Mouse (Mus musculus): ENCODE data around the gene Gprin1. TPM values are rescaled to one million over a fixed set of nuclear protein-coding genes. Genes with fewer than 3 reads are reported as not detected.

The Gprin1 gene
- polyA plus RNA-seq, 1 experiment from 2014 or later = 0.02 TPM

GRCm38 (mm10) chr13:54749061-54749863 is 412 bp downstream of the Gprin1 start:
- no peak for DNase-seq
- H3K4me1 ChIP-seq (replicated peaks) = peaks cover 9% of the 10 kb centered on the region
- H3K9ac ChIP-seq = no peak overlapping the region
- 3% methylated on average over 72 of the region's 100 CpGs for WGBS (ENCODE audit: insufficient replicate concordance)
- ATAC-seq (ENCODE audit: low read depth) = peak; percentile 31
- no peaks in the 10 kb centered on the region for H3K36me3 ChIP-seq
- H3K9me3 ChIP-seq (replicated peaks) = no peaks in the 10 kb centered on the region
- no peak overlapping the region for H3K27ac ChIP-seq
- peaks cover 76% of the 10 kb centered on the region for H3K27me3 ChIP-seq
- H3K4me2 ChIP-seq = peak overlapping the region; percentile 67
- H3K4me3 ChIP-seq (replicated peaks) = peak overlapping the region; percentile 56

DNA sequence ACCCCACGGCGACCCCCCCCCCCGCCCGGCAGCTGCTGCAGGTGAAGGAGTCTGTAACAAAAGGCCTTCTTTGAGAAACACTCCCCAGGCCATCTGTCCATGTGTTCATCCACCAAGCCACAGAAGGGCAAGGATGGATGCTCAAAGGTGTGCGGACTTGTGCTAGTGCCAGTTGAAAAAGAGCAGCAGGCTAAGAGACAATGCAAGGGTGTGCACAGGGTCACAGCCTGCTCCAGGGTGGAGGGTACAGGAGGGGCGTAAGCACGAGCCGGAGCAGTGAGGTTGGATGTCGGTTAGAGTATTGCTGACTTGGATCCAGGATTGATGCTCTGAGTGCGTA is 983 bp downstream of the Gprin1 start:
- H3K27me3 ChIP-seq = peaks cover 72% of the 10 kb centered on the region
- WGBS (ENCODE audit: insufficient replicate concordance) = 53% methylated on average over 10 of the region's 10 CpGs
- no peaks in the 10 kb centered on the region for H3K36me3 ChIP-seq
- H3K9ac ChIP-seq = no peak overlapping the region
- H3K4me1 ChIP-seq (replicated peaks) = peaks cover 9% of the 10 kb centered on the region
- H3K4me3 ChIP-seq (replicated peaks) = no peak overlapping the region
- no peaks in the 10 kb centered on the region for H3K9me3 ChIP-seq (replicated peaks)
- ATAC-seq (ENCODE audit: low read depth) = no peak
- H3K27ac ChIP-seq = no peak overlapping the region
- H3K4me2 ChIP-seq = 0 out of 2 replicates have a peak overlapping the region, but pooled peaks have one; percentile 67
- DNase-seq = no peak

DNA sequence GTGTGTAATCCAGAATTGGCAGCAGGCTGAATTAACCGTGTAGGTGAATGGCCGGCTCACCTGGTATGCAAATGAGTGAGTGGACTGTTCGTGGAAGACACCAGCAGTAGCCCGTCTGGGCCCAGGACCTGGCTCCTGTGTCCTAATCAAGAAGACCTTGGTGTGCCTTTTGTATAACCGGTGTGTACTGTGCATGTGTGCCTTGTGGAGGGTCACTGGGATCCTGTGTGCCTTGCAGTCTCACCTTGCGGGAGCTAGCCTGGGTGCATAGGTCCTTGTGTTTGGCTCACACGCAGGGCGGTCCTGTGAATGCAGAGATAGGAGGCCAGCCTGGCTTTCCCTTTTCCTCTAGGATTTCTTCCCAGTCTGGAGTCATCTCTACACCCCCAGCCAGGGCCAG is 1.5 kb downstream of the Gprin1 start:
- WGBS (ENCODE audit: insufficient replicate concordance) = 74% methylated on average over 8 of the region's 8 CpGs
- ATAC-seq (ENCODE audit: low read depth) = no peak
- DNase-seq = no peak
- Histone ChIP-seq H3K36me3 (no peaks in the 10 kb centered on the region), H3K4me1 (replicated peaks) (peaks cover 9% of the 10 kb centered on the region), H3K27ac (no peak overlapping the region), H3K9me3 (replicated peaks) (no peaks in the 10 kb centered on the region), H3K27me3 (peaks cover 67% of the 10 kb centered on the region), H3K4me2 (no peak overlapping the region), H3K4me3 (replicated peaks) (no peak overlapping the region), H3K9ac (no peak overlapping the region)

DNA sequence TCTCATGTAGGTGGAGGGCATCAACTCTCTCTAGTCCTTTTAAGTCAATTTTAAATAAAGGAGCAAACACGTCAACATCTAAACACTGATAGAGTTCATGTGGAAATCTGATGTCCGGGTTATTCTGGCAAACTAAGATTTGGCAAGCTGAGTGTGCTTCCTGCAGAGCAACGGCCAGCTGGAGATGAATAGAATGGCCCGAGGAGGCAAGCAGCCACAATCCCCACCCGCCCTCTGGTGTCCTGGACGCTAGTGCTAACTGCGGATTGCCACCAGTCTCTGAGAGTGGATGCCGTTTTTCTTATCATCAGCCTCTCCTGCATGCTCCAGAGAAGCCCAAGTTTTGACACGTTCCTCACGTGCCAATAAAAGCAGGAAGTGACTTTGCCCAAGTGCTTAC is 2.8 kb downstream of the Gprin1 start:
- peaks cover 9% of the 10 kb centered on the region for H3K4me1 ChIP-seq (replicated peaks)
- no peaks in the 10 kb centered on the region for H3K9me3 ChIP-seq (replicated peaks)
- no peak for ATAC-seq (ENCODE audit: low read depth)
- WGBS (ENCODE audit: insufficient replicate concordance) = 33% methylated on average over 10 of the region's 10 CpGs
- no peak overlapping the region for H3K27ac ChIP-seq
- H3K4me3 ChIP-seq (replicated peaks) = no peak overlapping the region
- no peak overlapping the region for H3K9ac ChIP-seq
- H3K27me3 ChIP-seq = peaks cover 57% of the 10 kb centered on the region
- no peak for DNase-seq
- H3K4me2 ChIP-seq = no peak overlapping the region
- no peaks in the 10 kb centered on the region for H3K36me3 ChIP-seq

- DNase-seq (no peak), ATAC-seq (ENCODE audit: low read depth) (no peak)
- peaks cover 52% of the 10 kb centered on the region for H3K27me3 ChIP-seq
- H3K36me3 ChIP-seq = no peaks in the 10 kb centered on the region
- H3K4me2 ChIP-seq = no peak overlapping the region
- 34% methylated on average over 6 of the region's 6 CpGs for WGBS (ENCODE audit: insufficient replicate concordance)
- H3K9ac ChIP-seq = no peak overlapping the region
- no peaks in the 10 kb centered on the region for H3K9me3 ChIP-seq (replicated peaks)
- H3K4me3 ChIP-seq (replicated peaks) = no peak overlapping the region
- H3K4me1 ChIP-seq (replicated peaks) = peaks cover 9% of the 10 kb centered on the region
- H3K27ac ChIP-seq = no peak overlapping the region
Measured at GRCm38 (mm10) chr13:54746110-54746509, 3.6 kb downstream of the Gprin1 start.

GRCm38 (mm10) chr13:54738213-54738601 is 11.5 kb downstream of the Gprin1 start:
- H3K36me3 ChIP-seq = no peaks in the 10 kb centered on the region
- H3K9me3 ChIP-seq (replicated peaks) = no peaks in the 10 kb centered on the region
- H3K27ac ChIP-seq = no peak overlapping the region
- no peak for ATAC-seq (ENCODE audit: low read depth)
- no peak for DNase-seq
- peak overlapping the region; percentile 36 for H3K4me3 ChIP-seq (replicated peaks)
- no peaks in the 10 kb centered on the region for H3K4me1 ChIP-seq (replicated peaks)
- WGBS (ENCODE audit: insufficient replicate concordance) = 6% methylated on average over 33 of the region's 34 CpGs
- peak overlapping the region; percentile 54 for H3K4me2 ChIP-seq
- no peak overlapping the region for H3K9ac ChIP-seq
- H3K27me3 ChIP-seq = peaks cover 57% of the 10 kb centered on the region

- Histone ChIP-seq H3K4me2 (peak overlapping the region; percentile 54), H3K27me3 (peaks cover 57% of the 10 kb centered on the region), H3K27ac (no peak overlapping the region), H3K9ac (no peak overlapping the region), H3K9me3 (replicated peaks) (no peaks in the 10 kb centered on the region), H3K4me1 (replicated peaks) (no peaks in the 10 kb centered on the region), H3K36me3 (no peaks in the 10 kb centered on the region), H3K4me3 (replicated peaks) (peak overlapping the region; percentile 36)
- 1% methylated on average over 83 of the region's 87 CpGs for WGBS (ENCODE audit: insufficient replicate concordance)
- ATAC-seq (ENCODE audit: low read depth) = no peak
- DNase-seq = no peak
Measured at GRCm38 (mm10) chr13:54737488-54738212, 12.0 kb downstream of the Gprin1 start.

- Histone ChIP-seq H3K36me3 (no peaks in the 10 kb centered on the region), H3K4me1 (replicated peaks) (no peaks in the 10 kb centered on the region), H3K27me3 (peaks cover 55% of the 10 kb centered on the region), H3K4me3 (replicated peaks) (no peak overlapping the region), H3K9ac (no peak overlapping the region), H3K27ac (no peak overlapping the region), H3K4me2 (no peak overlapping the region), H3K9me3 (replicated peaks) (no peaks in the 10 kb centered on the region)
- 14% methylated on average over 3 of the region's 3 CpGs for WGBS (ENCODE audit: insufficient replicate concordance)
- no peak for DNase-seq
- no peak for ATAC-seq (ENCODE audit: low read depth)
Measured at GRCm38 (mm10) chr13:54736931-54737330, 12.7 kb downstream of the Gprin1 start.

GRCm38 (mm10) chr13:54726131-54726530 is 23.5 kb downstream of the Gprin1 start:
- Histone ChIP-seq H3K9ac (no peak overlapping the region), H3K4me3 (replicated peaks) (no peak overlapping the region), H3K27ac (no peak overlapping the region), H3K36me3 (peaks cover 7% of the 10 kb centered on the region; the same call in 1 of the 2 replicates), H3K4me1 (replicated peaks) (no peaks in the 10 kb centered on the region), H3K4me2 (no peak overlapping the region), H3K27me3 (no peaks in the 10 kb centered on the region), H3K9me3 (replicated peaks) (peaks cover 7% of the 10 kb centered on the region; the same call in 1 of the 2 replicates)
- 62% methylated on average over 11 of the region's 11 CpGs for WGBS (ENCODE audit: insufficient replicate concordance)
- ATAC-seq (ENCODE audit: low read depth) (no peak), DNase-seq (no peak)

DNA sequence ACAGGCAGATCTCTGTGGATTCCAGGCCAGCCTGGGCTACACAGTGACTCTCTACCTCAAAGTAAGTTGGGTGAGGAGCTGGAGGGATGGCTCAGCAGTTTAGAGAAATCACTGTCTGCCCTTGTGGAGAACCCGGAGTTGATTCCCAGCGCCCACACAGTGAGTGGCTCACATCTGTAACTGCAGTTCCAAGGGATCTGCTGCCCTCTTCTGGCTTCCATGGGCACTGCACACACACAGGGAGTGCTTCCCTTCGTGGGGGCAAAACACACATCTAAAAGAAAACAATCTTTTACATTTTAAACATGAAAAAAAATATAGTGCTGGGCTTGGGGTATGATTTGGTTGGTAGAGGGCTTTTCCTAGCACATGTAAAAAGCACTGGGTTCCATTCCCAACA is 26.5 kb downstream of the Gprin1 start:
- DNase-seq (no peak), ATAC-seq (ENCODE audit: low read depth) (no peak)
- H3K9ac ChIP-seq = no peak overlapping the region
- 74% methylated on average over 3 of the region's 3 CpGs for WGBS (ENCODE audit: insufficient replicate concordance)
- H3K4me2 ChIP-seq = no peak overlapping the region
- peaks cover 7% of the 10 kb centered on the region; the same call in 1 of the 2 replicates for H3K36me3 ChIP-seq
- H3K4me3 ChIP-seq (replicated peaks) = no peak overlapping the region
- H3K9me3 ChIP-seq (replicated peaks) = peaks cover 7% of the 10 kb centered on the region; the same call in 1 of the 2 replicates
- no peak overlapping the region for H3K27ac ChIP-seq
- no peaks in the 10 kb centered on the region for H3K27me3 ChIP-seq
- H3K4me1 ChIP-seq (replicated peaks) = no peaks in the 10 kb centered on the region

DNA sequence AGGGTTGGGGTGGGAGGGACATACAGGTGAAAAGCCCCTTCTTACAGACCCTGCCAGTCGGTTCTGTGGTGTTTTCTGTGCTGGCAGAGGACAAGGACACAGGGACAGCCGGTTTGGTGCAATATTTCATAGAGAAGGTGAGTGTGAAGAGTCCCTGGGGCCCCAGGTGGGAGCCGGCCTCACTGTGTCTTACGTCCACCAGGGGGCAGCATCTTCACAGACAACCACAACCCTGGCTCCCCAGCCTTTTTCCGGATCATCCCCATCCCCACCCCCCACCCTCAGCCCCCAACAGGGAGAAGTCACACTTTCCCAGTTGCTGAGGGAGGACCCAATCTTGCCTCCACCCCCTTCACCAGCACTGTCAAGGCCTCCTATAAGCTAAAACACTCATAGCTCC is 32.8 kb downstream of the Gprin1 start:
- H3K9me3 ChIP-seq (replicated peaks) = no peaks in the 10 kb centered on the region
- no peaks in the 10 kb centered on the region for H3K4me1 ChIP-seq (replicated peaks)
- no peaks in the 10 kb centered on the region for H3K36me3 ChIP-seq
- no peak overlapping the region for H3K9ac ChIP-seq
- ATAC-seq (ENCODE audit: low read depth) (no peak), DNase-seq (peak; percentile 8)
- no peak overlapping the region for H3K4me2 ChIP-seq
- no peak overlapping the region for H3K27ac ChIP-seq
- under 1% methylated on average over 5 of the region's 5 CpGs for WGBS (ENCODE audit: insufficient replicate concordance)
- no peak overlapping the region for H3K4me3 ChIP-seq (replicated peaks)
- no peaks in the 10 kb centered on the region for H3K27me3 ChIP-seq
